Mouse (Mus musculus): ENCODE measurements around the gene Cul4b.
A peak's percentile ranks its signal among the peaks of the same experiment; 100 is the strongest.
"Not testable (repeated sequence)": the region's sequence is repeated elsewhere in the genome, so short reads cannot be mapped to it uniquely, and the experiment has no call there.

Gene Cul4b

DNA sequence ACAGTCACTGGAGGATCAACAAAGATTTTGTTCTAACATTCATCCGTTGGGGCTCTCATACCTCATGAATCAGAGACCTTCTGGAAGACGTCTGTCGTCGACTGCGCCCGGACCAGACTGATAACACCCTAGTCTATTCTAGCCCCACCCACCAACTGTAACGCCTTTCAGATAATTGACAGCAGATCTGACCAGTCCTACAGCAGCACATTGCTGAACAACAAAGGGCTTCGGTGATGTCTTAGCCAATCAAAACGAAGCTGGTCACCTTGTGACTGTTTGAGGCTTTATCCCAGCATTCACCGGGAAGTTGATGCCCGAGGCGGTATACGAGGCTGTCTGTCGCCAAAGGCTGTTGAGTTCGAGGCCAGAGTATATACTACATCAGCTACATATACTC, at the start of gene Cul4b:
Cul4b (minus strand) TSS at position 119 of the 400 bp plus-strand sequence.
- ATAC-seq (ENCODE audit: insufficient number of reproducible peaks, low FRiP score, low TSS enrichment), result no peak

DNA sequence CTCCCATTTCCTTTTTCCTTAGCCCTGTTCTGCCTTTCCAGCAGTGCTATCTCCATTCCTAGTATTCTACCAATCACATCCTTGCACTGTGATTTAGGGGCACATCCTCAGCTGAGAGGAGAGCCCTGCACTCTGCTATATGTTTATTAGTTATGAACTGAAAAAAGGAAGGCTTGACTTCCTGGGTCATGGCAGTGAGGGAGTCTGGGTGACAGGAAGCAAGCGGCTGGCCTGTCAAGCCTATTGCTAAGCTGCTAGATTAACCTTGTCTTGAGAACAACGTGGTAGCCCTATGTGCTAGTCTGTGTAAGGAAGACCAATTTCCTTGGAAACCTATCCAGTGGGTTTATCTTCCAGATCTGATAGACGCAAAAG, 25.0 kb upstream of the Cul4b start:
- peak; percentile 66 for ATAC-seq (ENCODE audit: insufficient number of reproducible peaks, low FRiP score, low TSS enrichment)

DNA sequence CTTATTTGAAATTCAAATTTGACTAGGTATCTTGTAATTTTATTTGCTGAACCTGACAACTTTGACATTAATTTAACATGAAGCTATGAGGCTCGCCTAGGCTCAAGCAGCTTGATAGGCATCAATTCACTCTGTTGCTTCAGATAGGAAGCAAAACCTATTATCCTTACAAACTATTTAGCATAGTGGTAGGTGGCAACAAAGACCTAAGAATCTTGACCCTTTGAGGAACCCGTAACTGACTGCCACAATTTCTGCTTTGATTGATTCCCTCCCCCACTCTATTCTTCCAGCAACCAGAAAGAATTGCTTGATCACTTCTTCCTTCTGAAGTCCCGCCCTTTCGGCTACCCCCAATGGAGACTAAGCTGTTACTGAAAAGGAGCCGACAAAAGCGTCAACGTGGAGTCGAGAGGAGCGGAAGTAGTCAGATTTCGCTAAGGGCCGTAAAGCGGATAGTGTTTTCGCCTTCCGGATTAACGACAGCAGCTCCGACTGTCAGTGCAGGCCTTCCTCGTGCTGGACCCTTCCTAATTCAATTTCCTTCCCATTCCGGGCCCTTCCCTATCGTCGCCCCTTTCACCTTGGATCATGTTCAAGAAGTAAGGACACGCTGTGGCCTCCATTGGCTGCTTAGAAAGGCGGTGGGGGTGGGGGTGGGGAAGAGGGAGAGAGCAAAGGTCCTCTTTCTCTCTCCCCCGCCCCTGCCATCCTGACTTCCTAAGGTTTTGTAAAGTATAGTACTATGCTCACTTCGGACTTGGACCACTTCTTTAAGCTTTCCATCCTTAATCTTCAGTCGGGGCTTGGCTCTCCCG, 24.4 kb upstream of the Cul4b start, which contains the start of gene Mcts1:
Mcts1 (plus strand) TSS at position 402 of the 818 bp plus-strand sequence.
- peak; percentile 91 for ATAC-seq (ENCODE audit: insufficient number of reproducible peaks, low FRiP score, low TSS enrichment)

DNA sequence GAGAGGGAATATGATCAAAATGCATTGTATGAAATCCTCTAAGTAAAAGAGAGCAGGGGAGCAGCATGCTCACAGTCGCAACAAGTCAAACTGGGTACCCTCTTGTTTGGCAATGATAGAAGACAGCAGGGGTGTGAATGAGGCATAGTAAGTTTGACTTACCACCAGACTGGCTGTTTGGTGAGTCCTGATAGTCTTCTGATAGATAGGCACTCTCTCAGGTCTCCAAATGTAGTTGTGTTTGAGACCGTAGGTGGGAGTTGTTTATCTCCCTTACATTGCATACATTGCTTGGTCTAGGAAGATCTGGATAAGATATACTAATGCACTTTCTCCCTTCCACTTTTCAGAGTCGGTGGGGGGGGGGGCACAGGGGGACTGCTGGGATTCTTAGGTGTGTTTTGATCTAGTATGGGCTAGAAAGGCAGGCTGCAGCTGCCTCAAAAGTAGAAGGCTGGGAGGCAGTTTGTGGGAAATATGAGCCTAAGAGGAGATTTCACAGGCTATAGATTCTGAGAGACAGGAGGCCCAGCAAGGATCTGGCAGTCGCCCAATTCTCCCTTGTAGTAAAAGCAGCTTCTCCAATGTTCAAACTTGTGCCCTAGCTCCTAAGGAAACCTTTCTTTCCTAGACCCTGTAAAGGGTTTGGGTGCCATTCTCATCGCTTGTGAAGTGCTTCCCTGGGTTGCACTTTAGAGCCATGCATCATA, 17.3 kb upstream of the Cul4b start:
- no peak for ATAC-seq (ENCODE audit: insufficient number of reproducible peaks, low FRiP score, low TSS enrichment)

DNA sequence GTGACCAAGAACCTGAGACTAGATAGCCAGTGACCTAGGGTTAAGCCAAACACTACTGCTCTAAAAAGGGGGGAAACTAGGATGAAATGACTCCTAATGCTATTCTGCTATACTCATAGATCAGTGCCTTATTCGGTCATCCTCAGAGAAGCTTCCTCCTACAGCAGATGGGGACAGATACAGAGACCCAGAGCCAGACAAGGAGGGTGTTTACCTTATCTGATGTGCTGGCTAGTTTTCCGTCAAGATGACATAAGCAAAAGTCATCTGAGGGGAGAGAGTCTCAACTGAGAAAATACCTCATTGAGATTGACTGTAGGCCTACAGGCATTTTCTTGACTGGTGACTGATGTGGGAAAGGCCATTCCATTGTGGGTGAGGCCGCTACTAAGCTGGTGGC, 15.8 kb upstream of the Cul4b start:
- ATAC-seq (ENCODE audit: insufficient number of reproducible peaks, low FRiP score, low TSS enrichment), result no peak

DNA sequence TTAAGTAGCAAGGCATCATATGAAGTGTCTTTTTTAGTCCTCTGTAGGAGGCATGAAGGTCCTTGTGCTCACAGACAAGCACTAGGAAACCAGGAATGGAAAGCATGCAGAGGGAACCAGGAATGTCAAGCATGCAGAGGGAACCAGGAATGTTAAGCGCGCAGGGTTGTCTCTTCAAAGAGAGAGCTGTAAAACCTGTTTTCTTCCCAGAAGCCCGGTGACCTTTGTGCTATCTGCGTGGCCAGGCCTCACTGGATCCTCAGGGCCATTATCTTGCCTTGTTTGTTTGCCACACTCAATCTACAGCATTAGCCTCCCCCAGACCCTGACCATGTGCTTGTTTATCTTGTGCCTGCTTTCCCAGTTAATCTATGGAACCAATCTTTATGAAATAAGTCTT, 13.8 kb upstream of the Cul4b start:
- no peak for ATAC-seq (ENCODE audit: insufficient number of reproducible peaks, low FRiP score, low TSS enrichment)

DNA sequence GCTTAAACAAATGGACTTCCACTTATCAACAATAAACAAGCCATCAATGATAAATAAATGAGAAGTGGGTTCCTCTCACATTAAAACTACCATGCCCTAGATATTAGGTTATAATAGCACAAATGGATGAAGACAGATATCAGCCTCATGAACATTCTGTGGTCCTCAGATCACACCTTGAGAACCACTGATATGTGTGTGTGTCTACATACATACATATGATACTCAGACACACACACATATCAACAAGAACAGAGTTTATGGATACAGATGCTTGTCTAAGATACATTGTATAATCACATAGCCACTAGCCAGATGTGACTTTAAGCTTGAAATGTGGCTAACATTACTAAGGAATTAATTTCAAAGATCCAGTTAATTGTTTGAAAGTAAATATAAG, 7.3 kb upstream of the Cul4b start:
- ATAC-seq (ENCODE audit: insufficient number of reproducible peaks, low FRiP score, low TSS enrichment), result no peak

DNA sequence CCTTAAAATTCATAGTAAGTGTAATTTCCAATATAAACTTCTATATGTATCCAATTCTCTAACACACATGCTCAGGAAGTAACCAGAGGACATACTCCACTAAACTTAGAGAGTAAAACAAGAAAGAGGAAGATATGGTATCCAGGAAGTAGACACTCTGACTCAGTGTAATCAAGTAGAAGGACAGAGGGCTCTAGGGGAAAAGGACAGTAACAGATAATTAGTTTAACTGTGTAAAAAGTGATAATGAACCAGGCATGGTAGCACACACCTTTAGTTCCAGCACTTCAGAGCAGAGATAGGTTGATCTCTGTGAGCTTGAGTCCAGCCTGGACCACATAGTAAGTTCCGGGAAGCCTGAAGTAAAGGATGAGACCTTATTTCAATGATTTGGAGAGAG, 5.1 kb upstream of the Cul4b start:
- ATAC-seq (ENCODE audit: insufficient number of reproducible peaks, low FRiP score, low TSS enrichment), result no peak

DNA sequence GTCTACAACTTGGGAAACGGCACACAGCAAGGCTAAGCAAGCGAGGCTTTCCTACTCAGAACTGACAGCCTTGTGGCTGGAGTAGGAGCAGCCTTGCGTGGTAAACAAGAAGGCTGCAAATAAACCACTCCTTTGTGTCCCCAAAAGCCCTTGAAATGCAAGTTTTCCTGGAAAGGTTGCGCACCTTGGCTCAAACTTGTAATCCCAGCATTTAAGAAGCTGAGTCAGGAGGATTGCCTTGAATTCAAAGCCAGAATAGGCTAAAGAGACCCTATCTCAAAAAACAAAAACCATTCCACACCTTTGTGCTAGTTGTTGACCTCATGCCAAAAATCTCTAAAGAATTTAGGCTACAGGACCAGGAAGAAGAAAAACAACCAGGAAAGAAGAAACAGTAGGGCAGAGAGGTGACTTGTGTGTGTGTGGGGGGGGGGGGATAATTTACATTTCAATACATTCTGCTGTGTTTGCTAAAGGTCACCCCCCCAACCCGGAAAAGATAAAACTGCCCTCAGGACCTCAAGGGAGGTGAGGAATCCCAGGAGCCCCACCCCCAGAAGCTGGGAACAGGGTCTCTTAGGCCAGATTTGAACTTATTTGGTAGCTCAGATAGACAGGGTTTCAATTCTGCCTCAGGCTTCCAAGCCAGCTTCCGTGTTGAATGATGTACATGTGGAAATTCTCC, 9.3 kb downstream of the Cul4b start:
- no peak for ATAC-seq (ENCODE audit: insufficient number of reproducible peaks, low FRiP score, low TSS enrichment)

DNA sequence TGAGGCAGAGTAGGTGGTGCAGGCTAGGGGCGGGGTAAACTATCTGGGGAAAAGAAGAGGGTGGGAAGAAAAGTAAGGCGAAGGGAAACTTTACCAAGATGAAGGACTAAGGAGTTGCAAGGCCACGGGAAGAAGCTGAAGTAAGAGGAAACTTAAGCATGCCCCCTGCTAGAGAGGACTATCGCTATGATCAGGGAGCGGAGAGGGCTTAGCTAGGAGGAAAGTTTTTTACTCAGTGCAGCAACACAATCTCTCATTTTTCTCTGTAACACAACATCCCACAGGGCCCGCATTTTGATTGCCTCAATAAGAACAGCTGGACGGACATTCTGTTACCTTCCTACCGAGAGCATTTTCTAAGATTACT, 10.8 kb downstream of the Cul4b start:
- ATAC-seq (ENCODE audit: insufficient number of reproducible peaks, low FRiP score, low TSS enrichment), result peak; percentile 31; the same call in 1 of the 2 replicates

DNA sequence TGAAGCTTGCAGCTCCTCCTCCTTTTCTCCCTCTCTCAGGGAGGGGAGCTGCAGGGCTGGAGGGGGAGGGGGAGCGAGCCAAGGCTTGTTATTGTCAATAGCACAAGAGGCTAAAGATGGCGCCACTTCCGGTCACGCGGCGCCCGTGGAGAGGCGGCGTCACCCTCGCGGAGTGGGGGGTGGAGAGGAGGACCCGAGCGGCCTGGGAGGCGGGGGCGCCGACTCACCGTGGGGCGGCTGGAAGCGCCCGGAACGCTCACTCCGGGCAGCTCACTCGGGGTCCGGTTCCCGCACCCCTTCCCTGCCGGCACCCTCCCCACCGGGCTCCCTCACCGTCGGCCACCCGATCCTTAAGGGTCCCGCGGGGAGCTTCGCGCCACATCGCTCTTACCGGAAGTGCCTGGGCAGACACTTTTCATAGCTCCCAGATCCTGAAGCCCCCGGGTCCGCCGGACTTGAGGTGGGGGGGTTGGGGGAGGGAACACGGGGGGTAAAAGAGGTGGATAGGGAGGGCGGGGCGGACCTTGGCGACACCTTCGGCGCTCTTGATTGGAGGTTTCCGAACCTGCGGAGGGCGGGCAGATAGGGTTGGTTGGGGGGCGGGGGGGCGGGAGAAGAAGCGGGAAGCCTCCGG, 11.3 kb downstream of the Cul4b start:
- peak; percentile 95 for ATAC-seq (ENCODE audit: insufficient number of reproducible peaks, low FRiP score, low TSS enrichment)

DNA sequence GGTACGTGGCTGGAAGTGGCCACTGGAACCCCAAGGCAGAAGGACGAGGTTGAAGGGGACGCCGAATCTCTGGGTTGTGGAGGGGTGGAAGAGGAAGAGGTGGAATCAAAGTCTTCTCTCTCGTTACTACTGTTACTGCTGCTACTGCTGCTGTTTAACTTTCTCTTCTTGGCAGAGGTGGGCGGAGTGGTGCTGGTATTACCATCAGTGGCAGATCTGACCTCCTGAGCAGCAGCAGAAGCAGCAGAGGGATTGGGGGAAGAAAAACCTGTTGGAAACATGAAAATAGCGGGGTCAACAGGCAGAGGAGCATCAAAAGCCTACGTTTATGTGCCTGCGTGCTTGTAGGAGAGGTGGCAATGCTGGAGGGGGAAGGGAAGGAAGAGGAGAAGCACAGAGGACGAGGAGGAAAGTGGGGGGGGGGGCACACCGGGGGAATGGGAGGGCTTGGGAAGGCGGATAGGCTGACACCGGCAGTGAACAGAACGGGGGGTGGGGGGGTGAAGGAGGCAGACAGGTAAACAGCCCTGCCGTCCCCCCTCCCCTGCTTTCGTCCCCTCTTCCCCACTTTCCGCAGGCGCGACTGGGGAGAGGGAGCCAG, 12.0 kb downstream of the Cul4b start:
- ATAC-seq (ENCODE audit: insufficient number of reproducible peaks, low FRiP score, low TSS enrichment), result peak; percentile 32; the same call in 1 of the 2 replicates

DNA sequence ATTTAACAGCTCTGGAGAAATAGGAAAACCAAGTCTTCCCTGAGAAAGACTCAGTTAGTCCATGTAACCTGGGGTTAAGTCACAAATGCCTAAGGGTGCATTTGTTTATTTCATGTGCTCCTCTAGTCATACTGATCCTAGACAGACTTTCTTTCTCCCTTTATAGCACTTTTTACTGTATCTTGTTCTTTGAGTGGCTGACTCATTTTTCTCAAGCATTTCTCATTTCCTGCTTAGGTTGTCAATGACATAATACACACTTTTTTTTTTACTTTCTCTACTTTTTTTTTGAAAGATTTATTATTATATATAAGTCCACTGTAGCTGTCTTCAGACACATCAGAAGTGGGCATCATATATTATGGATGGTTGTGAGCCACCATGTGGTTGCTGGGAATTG, 22.7 kb downstream of the Cul4b start:
- ATAC-seq (ENCODE audit: insufficient number of reproducible peaks, low FRiP score, low TSS enrichment), result no peak

DNA sequence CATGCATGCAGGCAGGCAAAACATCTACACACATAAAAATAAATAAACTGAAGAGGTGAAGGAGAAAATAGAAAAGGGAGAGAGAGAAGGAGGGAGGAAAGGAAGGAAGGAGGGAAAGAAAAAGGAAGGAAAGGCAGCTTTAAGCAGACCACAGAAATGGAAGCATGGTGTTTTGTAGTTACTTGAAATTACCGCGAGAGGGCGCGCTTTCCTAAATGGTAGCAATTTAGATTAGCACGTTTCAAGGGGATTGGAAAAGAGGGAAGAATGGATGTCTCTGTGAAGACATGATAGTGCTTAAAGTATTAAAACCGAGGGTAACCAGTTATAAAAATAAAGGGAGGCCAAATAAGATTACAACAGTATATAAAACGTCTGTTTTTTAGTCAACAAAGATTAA, 61.4 kb downstream of the Cul4b start:
- no peak for ATAC-seq (ENCODE audit: insufficient number of reproducible peaks, low FRiP score, low TSS enrichment)

DNA sequence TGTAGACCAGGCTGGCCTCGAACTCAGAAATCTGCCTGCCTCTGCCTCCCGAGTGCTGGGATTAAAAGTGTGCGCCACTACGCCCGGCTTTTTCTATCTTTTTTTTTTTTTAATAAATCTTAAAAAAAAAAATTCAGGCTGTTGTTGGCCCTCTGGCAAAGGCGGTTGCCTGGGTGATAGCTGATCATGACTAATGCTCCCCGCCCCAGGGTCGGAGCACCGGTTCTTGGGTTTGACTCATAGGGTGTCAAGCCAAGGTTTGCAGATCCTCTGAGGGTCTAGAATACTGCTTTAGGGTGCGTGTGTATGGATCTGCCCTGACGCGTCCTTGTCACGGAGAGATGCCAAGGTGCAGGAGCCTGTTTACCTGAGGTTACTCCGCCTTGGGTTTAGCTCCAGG, 71.2 kb downstream of the Cul4b start:
- no peak for ATAC-seq (ENCODE audit: insufficient number of reproducible peaks, low FRiP score, low TSS enrichment)

DNA sequence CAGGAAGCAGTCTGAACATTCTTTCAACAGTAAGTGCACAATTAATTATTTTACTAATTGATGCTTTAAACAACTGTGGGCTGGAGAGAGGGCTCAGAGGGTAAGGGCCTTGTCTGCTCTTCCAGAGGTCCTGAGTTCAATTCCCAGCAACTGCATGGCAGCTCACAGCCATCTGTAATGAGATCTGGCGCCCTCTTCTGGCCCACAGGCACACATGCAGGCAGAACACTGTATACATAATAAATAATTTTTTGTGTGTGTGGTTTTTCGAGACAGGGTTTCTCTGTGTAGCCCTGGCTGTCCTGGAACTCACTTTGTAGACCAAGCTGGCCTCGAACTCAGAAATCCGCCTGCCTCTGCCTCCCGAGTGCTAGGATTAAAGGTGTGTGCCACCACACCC, 73.8 kb downstream of the Cul4b start:
- ATAC-seq (ENCODE audit: insufficient number of reproducible peaks, low FRiP score, low TSS enrichment), result not testable (repeated sequence)

DNA sequence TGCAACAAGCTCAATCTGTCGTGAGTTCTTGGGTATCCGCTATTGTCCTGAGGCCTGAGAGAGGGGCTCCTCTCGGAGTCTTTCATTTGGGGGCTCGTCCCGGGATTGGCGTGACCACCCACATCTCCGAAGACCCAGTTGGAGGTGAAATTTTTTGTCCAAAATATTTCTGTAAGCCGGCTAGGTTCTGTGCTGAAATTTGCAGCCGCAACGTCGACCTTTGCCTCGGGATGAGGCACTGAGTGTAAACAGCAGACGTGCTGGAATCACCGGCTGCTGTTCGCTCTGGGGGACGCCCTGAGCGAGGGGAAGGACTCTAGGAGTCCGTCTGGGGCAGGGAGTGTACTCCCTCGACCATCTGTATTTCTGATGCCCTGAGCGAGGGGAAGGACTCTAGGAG, 90.5 kb downstream of the Cul4b start:
- not testable (repeated sequence) for ATAC-seq (ENCODE audit: insufficient number of reproducible peaks, low FRiP score, low TSS enrichment)
